Mouse (Mus musculus) erythroblast, embryonic 14.5 days (primary cell): ENCODE measurements around the gene Prpf6. TPM values are rescaled to one million over a fixed set of nuclear protein-coding genes. Genes with fewer than 3 reads are reported as not detected.

Experiments
- H3K27me3 ChIP-seq: 2 replicates; pipeline ENCODE4 v1.6.1; 2012; ENCODE audit warnings: inconsistent platforms; ENCODE audit not compliant: control insufficient read depth
- H3K36me3 ChIP-seq: 2 replicates; pipeline ENCODE4 v1.6.1; 2012; ENCODE audit warnings: mild to moderate bottlenecking, inconsistent platforms; ENCODE audit not compliant: control insufficient read depth
- H3K4me1 ChIP-seq: 2 replicates; pipeline ENCODE4 v1.6.1; 2012; ENCODE audit warnings: inconsistent platforms; ENCODE audit not compliant: control insufficient read depth
- H3K4me3 ChIP-seq: replicated peaks from 2 replicates; pipeline ENCODE3; 2012; ENCODE audit warnings: moderate library complexity, mild to moderate bottlenecking, inconsistent platforms
- H3K9me3 ChIP-seq: 2 replicates; pipeline ENCODE4 v1.6.1; 2012; ENCODE audit warnings: low read length, inconsistent platforms, mixed read lengths; ENCODE audit not compliant: control insufficient read depth
- GATA1 ChIP-seq: IDR thresholded peaks from 2 replicates; pipeline ENCODE4 v1.6.1; 2012; ENCODE audit warnings: low read length, inconsistent platforms, mixed read lengths
- TAL1 ChIP-seq: IDR thresholded peaks from 3 replicates; pipeline ENCODE4 v1.6.1; 2012; ENCODE audit warnings: low read length, inconsistent platforms, mixed read lengths
- polyA plus RNA-seq: library from polyadenylated mRNA; stranded (reverse); fragments of >175 nt; gene quantifications from 2 replicates; pipeline ENCODE4 v1.2.3, GENCODE M21; 2012

Gene Prpf6
- polyA plus RNA-seq, 1 experiment, result 1.4 TPM

- peaks cover 21% of the 10 kb centered on the region for H3K27me3 ChIP-seq
Measured at GRCm38 (mm10) chr2:181683381-181683780, 91.7 kb downstream of the Prpf6 start.

DNA sequence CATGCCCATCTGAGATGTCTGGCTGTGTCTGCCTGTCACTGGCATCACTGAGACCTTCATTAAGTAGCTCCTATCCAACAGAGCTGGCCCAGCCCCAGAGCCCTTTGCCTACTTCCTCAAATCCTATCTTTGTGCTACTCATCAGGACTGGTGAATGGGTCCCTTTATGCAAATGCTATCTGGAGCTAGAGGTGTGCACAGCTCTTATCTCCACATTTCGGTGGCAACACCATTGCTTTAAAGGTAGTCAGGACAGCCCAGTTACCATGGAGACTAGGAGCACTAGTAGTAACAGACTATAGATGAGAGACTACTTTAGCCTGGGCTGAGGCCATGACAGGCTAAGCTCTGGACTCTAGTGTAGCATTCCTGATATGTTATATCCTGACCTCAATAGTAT lies 93.0 kb downstream of the Prpf6 start:
- Histone ChIP-seq H3K36me3 (peaks cover 4% of the 10 kb centered on the region; the same call in 1 of the 2 replicates), H3K27me3 (peaks cover 20% of the 10 kb centered on the region), H3K4me3 (no peak overlapping the region), H3K9me3 (no peaks in the 10 kb centered on the region), H3K4me1 (peaks cover 11% of the 10 kb centered on the region)
- TF ChIP-seq TAL1 (no peak), GATA1 (no peak)

More at GRCm38 (mm10) chr2:181683381-181683780, 91.7 kb downstream of the Prpf6 start:
- Histone ChIP-seq H3K36me3 (no peaks in the 10 kb centered on the region; the same call in 1 of the 2 replicates), H3K4me1 (peaks cover 15% of the 10 kb centered on the region), H3K9me3 (no peaks in the 10 kb centered on the region), H3K4me3 (no peak overlapping the region)
- TF ChIP-seq GATA1 (no peak), TAL1 (no peak)

DNA sequence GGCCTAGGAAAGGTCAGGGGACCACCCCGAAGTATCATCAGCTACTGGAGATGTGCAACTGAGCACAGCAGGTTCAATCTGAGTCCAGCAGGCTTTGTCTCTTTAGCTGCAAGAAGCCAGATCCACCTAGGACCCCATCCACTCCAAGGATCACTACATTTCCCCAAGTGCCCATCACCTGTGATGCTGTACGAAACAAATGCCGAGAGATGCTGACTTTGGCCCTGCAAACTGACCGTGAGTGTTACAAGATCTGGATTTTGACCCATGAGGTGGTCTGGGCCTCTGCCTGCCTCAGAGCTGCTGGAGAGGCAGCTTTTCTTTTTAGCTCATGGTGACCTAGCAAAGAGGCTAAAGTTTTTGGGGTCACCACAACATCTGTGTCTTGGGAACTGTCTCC lies 94.0 kb downstream of the Prpf6 start:
- Histone ChIP-seq H3K9me3 (no peaks in the 10 kb centered on the region), H3K4me1 (peaks cover 2% of the 10 kb centered on the region), H3K27me3 (peaks cover 10% of the 10 kb centered on the region), H3K36me3 (peaks cover 4% of the 10 kb centered on the region; the same call in 1 of the 2 replicates), H3K4me3 (no peak overlapping the region)
- no peak for TF ChIP-seq GATA1

DNA sequence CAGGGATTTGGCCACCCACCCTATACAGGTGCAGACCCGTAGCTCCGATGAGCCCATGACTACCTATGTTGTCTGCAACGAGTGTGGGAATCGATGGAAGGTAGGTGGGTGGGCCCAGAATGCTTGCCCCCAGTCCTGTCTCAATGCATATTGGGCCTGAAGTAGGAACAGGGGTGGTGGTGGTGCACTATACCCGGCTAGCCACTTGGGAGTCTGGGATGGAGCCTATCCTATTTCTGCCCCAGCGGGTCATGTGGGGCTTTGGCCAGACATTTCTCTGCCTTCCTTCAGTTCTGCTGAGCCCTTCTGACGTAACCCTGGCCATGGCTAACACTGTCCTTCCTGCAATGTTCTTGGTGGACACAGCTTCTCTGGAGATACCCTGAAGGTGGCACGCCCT lies 95.9 kb downstream of the Prpf6 start:
- Histone ChIP-seq H3K4me1 (no peaks in the 10 kb centered on the region), H3K27me3 (peaks cover 4% of the 10 kb centered on the region), H3K36me3 (peaks cover 4% of the 10 kb centered on the region; the same call in 1 of the 2 replicates), H3K9me3 (no peaks in the 10 kb centered on the region), H3K4me3 (no peak overlapping the region)
- TF ChIP-seq GATA1, result no peak

DNA sequence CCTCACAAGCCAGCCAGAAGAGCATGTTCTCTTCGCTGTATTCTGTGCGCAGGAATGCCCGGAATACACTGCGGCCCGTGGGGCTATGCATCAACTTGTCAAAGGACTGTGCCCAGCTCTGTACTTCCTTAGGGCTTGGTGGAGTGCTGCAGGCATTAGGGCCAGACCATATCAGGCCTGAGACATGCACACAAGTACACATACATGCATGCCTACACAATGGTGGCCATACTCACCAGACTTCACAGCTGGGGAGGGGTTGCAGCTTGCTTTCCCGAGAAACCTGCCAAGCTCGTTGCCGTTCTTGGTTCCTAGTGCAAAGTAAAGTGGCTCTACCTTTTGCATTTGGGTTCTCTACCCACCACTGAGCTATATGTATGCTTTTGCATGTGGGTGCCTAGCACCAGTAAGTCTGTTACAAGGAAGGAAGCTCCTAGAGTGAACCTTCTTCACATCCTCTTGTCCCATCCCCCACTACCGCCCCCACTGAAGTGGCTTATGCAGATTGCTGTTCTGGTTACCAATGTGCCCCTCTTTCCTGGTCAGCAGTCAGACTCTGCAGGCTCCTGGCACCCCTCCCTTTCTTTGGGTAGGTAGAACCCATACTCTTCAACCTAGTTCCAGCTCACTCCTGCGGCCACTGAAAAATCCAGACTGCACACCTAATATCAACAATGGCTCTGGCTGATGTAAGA lies 97.9 kb downstream of the Prpf6 start:
- no peak overlapping the region for H3K4me3 ChIP-seq
- H3K4me1 ChIP-seq, result peaks cover 11% of the 10 kb centered on the region
- peaks cover 4% of the 10 kb centered on the region; the same call in 1 of the 2 replicates for H3K36me3 ChIP-seq
- no peaks in the 10 kb centered on the region for H3K9me3 ChIP-seq
- H3K27me3 ChIP-seq, result peaks cover 24% of the 10 kb centered on the region
- no peak for TF ChIP-seq TAL1
- TF ChIP-seq GATA1, result no peak

GRCm38 (mm10) chr2:181691083-181691482 lies 99.4 kb downstream of the Prpf6 start:
- Histone ChIP-seq H3K27me3 (peaks cover 30% of the 10 kb centered on the region), H3K4me3 (no peak overlapping the region), H3K4me1 (peaks cover 11% of the 10 kb centered on the region), H3K36me3 (peaks cover 4% of the 10 kb centered on the region; the same call in 1 of the 2 replicates), H3K9me3 (no peaks in the 10 kb centered on the region)
- no peak for TF ChIP-seq TAL1
- TF ChIP-seq GATA1, result no peak

DNA sequence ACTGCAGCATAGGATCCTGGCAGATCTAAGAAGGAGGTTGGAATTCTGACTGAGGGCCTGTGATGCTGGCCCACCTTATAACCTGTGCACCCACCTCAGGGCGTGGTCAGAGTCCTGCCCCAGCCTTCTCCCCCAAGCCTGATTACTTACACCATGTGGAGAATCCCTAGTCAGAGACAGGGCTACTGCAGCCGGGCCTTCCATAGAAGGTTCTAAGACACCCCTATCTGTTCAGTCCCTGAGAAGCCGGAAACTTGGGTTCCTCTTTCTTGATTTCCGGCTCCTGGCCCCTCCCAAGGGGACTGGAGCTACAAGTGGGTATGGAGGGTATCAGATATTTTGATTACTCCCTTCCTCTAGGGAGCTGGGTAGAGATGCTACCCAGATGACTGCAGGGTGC lies 99.9 kb downstream of the Prpf6 start:
- no peak overlapping the region for H3K4me3 ChIP-seq
- peaks cover 11% of the 10 kb centered on the region for H3K4me1 ChIP-seq
- peaks cover 30% of the 10 kb centered on the region for H3K27me3 ChIP-seq
- TF ChIP-seq TAL1 (no peak), GATA1 (no peak)
- H3K9me3 ChIP-seq, result no peaks in the 10 kb centered on the region
- peaks cover 4% of the 10 kb centered on the region; the same call in 1 of the 2 replicates for H3K36me3 ChIP-seq

- Histone ChIP-seq H3K9me3 (no peaks in the 10 kb centered on the region), H3K36me3 (peaks cover 4% of the 10 kb centered on the region; the same call in 1 of the 2 replicates), H3K4me3 (no peak overlapping the region), H3K4me1 (peaks cover 11% of the 10 kb centered on the region), H3K27me3 (peaks cover 30% of the 10 kb centered on the region)
- TF ChIP-seq GATA1 (no peak), TAL1 (no peak)
Measured at GRCm38 (mm10) chr2:181692304-181692703, 100.6 kb downstream of the Prpf6 start.

GRCm38 (mm10) chr2:181693339-181694280 lies 101.9 kb downstream of the Prpf6 start, which contains the start of gene Rgs19:
Gene Rgs19, minus strand, starts transcription at chr2:181693977.
- Histone ChIP-seq H3K9me3 (no peaks in the 10 kb centered on the region), H3K36me3 (peaks cover 4% of the 10 kb centered on the region; the same call in 1 of the 2 replicates), H3K4me1 (peaks cover 11% of the 10 kb centered on the region), H3K4me3 (peak within 1 kb of the TSS; percentile 57), H3K27me3 (peaks cover 30% of the 10 kb centered on the region)
- TF ChIP-seq TAL1 (no peak), GATA1 (no peak)
